Mouse (Mus musculus): ENCODE measurements around the gene Col5a3.

GRCm38 (mm10) chr9:20743946-20744738 lies 70.7 kb downstream of the Col5a3 start:
- TF ChIP-seq CTCF (IDR thresholded peaks at IDR 0.05; ENCODE audit: low read depth) (peak; percentile 52), EP300 (IDR thresholded peaks at IDR 0.05; ENCODE audit: low read depth) (no peak)
